Mouse (Mus musculus): ENCODE results near the gene Fam89a. TPM values are rescaled to one million over a fixed set of nuclear protein-coding genes. Genes with fewer than 3 reads are reported as not detected.
A peak's percentile ranks its signal among the peaks of the same experiment; 100 is the strongest.

The Fam89a gene
- polyA plus RNA-seq, 1 experiment from 2014 or later = 0.43 TPM

DNA sequence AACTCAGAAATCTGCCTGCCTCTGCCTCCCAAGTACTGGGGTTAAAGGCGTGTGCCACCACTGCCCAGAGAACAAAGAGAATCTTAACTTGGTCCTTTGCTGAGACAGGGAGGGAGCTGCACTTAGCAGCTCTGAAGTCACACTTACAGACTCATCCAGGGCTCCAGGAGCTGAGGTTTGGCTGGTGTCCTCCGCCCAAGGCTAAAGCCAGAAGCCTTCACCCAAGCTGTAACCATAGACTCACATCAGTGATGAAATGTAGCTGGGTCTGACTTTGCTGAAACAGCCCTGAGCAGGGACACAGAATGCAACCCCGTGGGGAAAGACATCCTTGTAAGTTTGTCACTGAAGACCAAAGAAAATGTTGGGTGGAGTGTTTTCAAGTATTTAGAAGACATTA, 30.8 kb upstream of the Fam89a start:
- H3K4me1 ChIP-seq (replicated peaks) = peaks cover 11% of the 10 kb centered on the region
- H3K27me3 ChIP-seq = peaks cover 11% of the 10 kb centered on the region
- no peak overlapping the region for H3K27ac ChIP-seq
- no peaks in the 10 kb centered on the region for H3K9me3 ChIP-seq
- 83% methylated on average over 3 of the region's 3 CpGs for WGBS
- H3K36me3 ChIP-seq = no peaks in the 10 kb centered on the region
- H3K4me3 ChIP-seq (replicated peaks) = no peak overlapping the region
- no peak overlapping the region for H3K4me2 ChIP-seq (replicated peaks)
- no peak for ATAC-seq
- no peak overlapping the region for H3K9ac ChIP-seq (replicated peaks)

DNA sequence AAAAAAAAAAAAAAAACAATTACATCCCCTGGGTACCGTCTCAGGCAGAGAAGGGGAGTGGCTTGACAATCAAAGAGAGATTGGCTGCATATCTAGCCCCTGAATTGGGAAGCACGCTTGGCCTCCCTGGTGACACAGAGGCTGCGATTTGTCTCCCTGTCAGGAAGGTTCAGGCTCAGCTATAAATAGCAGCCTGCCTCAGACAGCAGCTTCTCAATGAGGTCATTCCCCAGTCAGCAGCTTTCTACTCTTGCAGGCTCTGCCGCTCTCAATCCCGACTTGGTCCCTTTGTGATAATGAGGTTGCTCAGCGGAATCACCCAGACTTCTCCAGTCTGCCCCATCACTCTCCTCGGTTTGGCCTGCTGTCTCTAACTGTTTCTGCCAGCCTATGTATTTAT, 28.6 kb upstream of the Fam89a start:
- peak overlapping the region; percentile 39 for H3K9ac ChIP-seq (replicated peaks)
- no peak overlapping the region for H3K4me3 ChIP-seq (replicated peaks)
- H3K27me3 ChIP-seq = no peaks in the 10 kb centered on the region
- 6% methylated on average over 7 of the region's 7 CpGs for WGBS
- no peaks in the 10 kb centered on the region for H3K36me3 ChIP-seq
- H3K9me3 ChIP-seq = no peaks in the 10 kb centered on the region
- 0 out of 2 replicates have a peak overlapping the region, but pooled peaks have one; percentile 3 for H3K4me2 ChIP-seq (replicated peaks)
- H3K4me1 ChIP-seq (replicated peaks) = peaks cover 11% of the 10 kb centered on the region
- ATAC-seq = peak; percentile 67
- H3K27ac ChIP-seq = peak overlapping the region; percentile 73

DNA sequence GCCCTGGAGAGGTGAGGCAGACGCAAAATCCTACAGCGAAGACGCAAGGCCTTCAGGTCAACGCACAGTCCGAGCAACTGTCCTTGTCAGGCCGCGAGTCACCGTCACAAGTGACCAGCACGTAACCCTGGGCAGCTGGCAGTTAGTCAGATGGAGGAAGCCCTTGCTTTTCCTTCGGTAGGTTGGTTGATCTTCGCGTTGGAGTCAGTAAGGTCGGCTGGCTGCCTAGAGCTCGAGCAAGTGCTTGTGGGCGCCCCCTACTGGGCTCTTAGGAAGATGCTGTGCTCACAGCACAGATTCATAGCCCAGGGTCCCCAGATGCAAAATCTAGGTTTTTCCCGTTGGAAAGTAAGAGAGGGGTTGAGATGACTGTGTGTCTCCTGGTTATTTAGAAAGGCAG, 24.1 kb upstream of the Fam89a start:
- no peaks in the 10 kb centered on the region for H3K9me3 ChIP-seq
- ATAC-seq = peak; percentile 61; the same call in 1 of the 2 replicates
- no peaks in the 10 kb centered on the region for H3K27me3 ChIP-seq
- H3K4me3 ChIP-seq (replicated peaks) = no peak overlapping the region
- H3K27ac ChIP-seq = no peak overlapping the region
- peaks cover 6% of the 10 kb centered on the region for H3K4me1 ChIP-seq (replicated peaks)
- no peak overlapping the region for H3K9ac ChIP-seq (replicated peaks)
- peak overlapping the region; percentile 43 for H3K4me2 ChIP-seq (replicated peaks)
- H3K36me3 ChIP-seq = no peaks in the 10 kb centered on the region
- 14% methylated on average over 16 of the region's 16 CpGs for WGBS

DNA sequence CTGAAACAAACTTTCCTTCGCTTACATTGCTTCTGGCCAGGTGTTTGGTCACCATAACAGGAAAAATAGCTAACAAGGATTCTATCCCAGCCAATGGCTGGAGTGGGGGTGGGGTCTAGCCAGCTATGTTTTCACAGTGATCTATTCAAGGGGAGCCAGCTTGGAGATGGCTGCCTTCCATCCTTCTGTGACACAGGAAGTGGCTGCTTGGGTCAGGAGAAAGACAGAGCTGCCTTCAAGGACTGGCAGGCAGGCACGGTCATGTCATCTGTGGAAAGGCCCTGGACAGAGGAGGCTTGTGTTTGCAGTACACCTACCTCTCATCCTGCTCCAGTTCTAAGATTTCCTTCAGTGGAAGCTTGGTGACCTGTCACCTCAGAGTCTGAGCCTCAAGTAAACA, 20.8 kb upstream of the Fam89a start:
- Histone ChIP-seq H3K9ac (replicated peaks) (no peak overlapping the region), H3K4me3 (replicated peaks) (no peak overlapping the region), H3K4me2 (replicated peaks) (no peak overlapping the region), H3K36me3 (no peaks in the 10 kb centered on the region), H3K9me3 (no peaks in the 10 kb centered on the region), H3K27ac (no peak overlapping the region), H3K27me3 (no peaks in the 10 kb centered on the region), H3K4me1 (replicated peaks) (no peaks in the 10 kb centered on the region)
- WGBS = 73% methylated on average over 2 of the region's 2 CpGs
- ATAC-seq = no peak

DNA sequence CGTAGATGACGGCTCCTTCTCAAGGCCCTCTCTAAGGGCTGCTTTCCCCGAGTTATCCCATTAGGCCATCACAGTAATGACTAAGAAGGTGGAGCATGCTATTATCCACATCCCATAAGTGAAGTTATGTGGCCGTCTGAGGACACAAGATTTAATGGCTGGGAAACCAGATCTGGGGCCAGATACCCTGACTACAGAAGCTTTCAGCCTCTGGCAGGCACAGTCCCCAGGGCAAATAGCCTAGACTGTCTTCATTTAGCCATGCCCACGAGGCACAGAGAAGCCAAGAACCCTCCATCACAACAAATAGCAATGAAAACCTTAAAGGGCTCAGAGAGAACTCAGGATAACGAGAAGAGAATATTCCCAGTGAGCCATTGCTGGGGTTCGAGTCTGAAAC, 11.4 kb upstream of the Fam89a start:
- H3K4me3 ChIP-seq (replicated peaks) = no peak overlapping the region
- H3K27me3 ChIP-seq = no peaks in the 10 kb centered on the region
- ATAC-seq = no peak
- no peaks in the 10 kb centered on the region for H3K9me3 ChIP-seq
- whole genome bisulfite sequencing = 70% methylated on average over 7 of the region's 7 CpGs
- no peak overlapping the region for H3K9ac ChIP-seq (replicated peaks)
- no peak overlapping the region for H3K4me2 ChIP-seq (replicated peaks)
- H3K36me3 ChIP-seq = no peaks in the 10 kb centered on the region
- H3K4me1 ChIP-seq (replicated peaks) = no peaks in the 10 kb centered on the region
- H3K27ac ChIP-seq = no peak overlapping the region

DNA sequence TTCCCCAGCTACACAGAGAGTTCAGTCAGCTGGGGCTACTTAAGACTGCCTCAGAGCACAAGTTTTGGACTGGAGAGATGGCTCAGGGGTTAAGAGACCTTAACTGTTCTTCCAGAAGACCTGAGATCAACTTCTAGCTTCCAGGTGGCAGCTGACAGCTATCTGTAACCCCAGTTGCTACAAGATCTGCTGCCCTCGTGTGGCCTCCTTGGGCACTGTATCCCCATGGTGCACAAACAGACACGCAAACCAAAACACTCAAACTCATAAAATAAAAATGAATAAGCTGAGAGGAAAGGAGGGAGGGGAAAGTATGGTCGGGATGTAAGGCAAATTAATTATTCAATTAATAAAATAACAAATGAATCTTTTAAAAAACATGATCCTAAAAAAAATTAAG, 6.9 kb upstream of the Fam89a start:
- peaks cover 4% of the 10 kb centered on the region for H3K4me1 ChIP-seq (replicated peaks)
- no peaks in the 10 kb centered on the region for H3K36me3 ChIP-seq
- no peak overlapping the region for H3K4me3 ChIP-seq (replicated peaks)
- H3K27ac ChIP-seq = no peak overlapping the region
- H3K27me3 ChIP-seq = peaks cover 16% of the 10 kb centered on the region
- no peak overlapping the region for H3K4me2 ChIP-seq (replicated peaks)
- 54% methylated on average over 3 of the region's 3 CpGs for WGBS
- H3K9ac ChIP-seq (replicated peaks) = no peak overlapping the region
- no peaks in the 10 kb centered on the region for H3K9me3 ChIP-seq
- ATAC-seq = no peak

DNA sequence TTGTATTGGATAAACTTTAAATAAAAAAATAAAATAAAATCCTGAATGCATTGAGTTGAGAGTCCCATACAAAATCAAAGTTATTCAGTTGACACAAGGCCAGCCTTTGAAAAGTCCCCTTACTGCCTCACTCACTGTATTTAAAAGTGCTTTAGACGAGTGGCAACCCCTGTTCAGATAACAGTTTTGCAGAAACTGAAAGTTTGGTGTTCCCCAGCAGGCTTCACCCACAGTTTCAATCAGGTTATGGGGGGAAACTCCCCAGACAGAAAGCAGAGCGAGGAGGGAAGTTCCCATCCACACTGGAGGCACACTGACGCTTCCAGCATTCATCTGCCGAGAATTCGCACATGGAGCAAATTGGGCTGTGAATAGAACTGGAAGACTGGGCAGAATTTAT, 5.0 kb upstream of the Fam89a start:
- H3K9me3 ChIP-seq = no peaks in the 10 kb centered on the region
- H3K36me3 ChIP-seq = no peaks in the 10 kb centered on the region
- no peak overlapping the region for H3K27ac ChIP-seq
- H3K4me1 ChIP-seq (replicated peaks) = peaks cover 12% of the 10 kb centered on the region
- no peak overlapping the region for H3K4me2 ChIP-seq (replicated peaks)
- no peak overlapping the region for H3K4me3 ChIP-seq (replicated peaks)
- no peak for ATAC-seq
- H3K27me3 ChIP-seq = peaks cover 35% of the 10 kb centered on the region
- whole genome bisulfite sequencing = 71% methylated on average over 5 of the region's 5 CpGs
- H3K9ac ChIP-seq (replicated peaks) = no peak overlapping the region

DNA sequence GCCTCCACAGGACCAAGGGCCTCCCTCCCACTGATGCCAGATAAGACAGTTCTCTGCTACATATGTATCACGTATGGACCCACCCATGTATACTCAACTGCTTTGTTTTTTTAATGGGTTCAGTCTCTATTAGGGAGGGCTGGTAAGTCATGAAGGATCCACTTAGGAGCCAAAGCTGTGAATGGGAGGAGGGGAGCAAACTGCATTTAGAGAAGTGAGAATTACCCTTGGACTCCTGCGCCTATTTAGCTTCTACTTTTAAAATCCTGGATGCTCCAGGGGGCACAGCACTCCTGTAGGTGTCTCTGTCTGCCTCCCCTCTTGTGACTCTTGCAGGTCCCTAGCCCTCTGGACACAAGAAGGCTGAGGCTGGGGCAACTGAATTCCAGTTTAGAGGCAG, 4.5 kb upstream of the Fam89a start:
- Histone ChIP-seq H3K4me1 (replicated peaks) (peaks cover 17% of the 10 kb centered on the region), H3K9ac (replicated peaks) (no peak overlapping the region), H3K4me2 (replicated peaks) (no peak overlapping the region), H3K27ac (no peak overlapping the region), H3K36me3 (no peaks in the 10 kb centered on the region), H3K9me3 (no peaks in the 10 kb centered on the region), H3K27me3 (peaks cover 40% of the 10 kb centered on the region), H3K4me3 (replicated peaks) (no peak overlapping the region)
- ATAC-seq = no peak
- WGBS = 72% methylated on average over 2 of the region's 2 CpGs

DNA sequence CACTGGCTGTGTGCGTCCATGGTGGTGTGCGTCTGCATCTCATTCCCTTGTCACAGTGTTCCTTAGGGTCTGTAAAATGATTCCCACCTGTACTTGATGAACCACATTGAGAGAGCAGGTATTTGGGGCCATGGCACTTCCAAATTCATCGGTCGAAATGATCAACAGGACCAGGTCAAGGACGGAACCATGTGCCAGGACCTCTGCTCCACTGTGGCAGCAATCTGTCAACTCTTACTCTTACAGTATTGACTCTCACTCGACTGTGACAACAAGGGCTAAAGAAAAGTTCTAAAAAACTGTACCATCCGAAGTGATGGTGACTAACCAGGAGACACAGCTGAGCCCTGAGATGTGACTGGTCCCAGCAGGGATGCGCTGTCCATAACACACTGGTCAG, 3.8 kb upstream of the Fam89a start:
- Histone ChIP-seq H3K9ac (replicated peaks) (no peak overlapping the region), H3K4me2 (replicated peaks) (no peak overlapping the region), H3K27me3 (peaks cover 46% of the 10 kb centered on the region), H3K4me1 (replicated peaks) (peaks cover 21% of the 10 kb centered on the region), H3K27ac (no peak overlapping the region), H3K36me3 (no peaks in the 10 kb centered on the region), H3K4me3 (replicated peaks) (no peak overlapping the region), H3K9me3 (no peaks in the 10 kb centered on the region)
- WGBS = 86% methylated on average over 8 of the region's 8 CpGs
- no peak for ATAC-seq

DNA sequence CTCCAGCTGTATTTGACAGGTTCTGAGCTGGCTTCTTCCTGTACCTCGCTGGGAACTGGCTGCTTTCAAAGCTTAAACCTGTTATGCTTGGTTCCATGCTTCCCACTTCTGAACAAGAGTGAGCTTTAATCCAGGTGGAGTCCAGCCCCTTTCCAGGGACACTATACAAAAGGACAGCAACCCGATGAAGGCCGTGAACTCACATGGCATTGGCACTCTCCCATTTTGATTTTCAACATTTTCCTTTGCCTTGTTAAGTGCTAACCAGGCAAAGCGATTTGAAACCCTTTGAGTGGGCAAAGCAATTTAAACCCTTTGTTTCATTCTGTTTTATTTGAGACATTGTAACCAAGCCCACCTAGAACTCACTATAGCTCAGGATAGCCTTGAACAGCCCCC, 3.2 kb upstream of the Fam89a start:
- no peaks in the 10 kb centered on the region for H3K9me3 ChIP-seq
- H3K4me2 ChIP-seq (replicated peaks) = no peak overlapping the region
- no peak for ATAC-seq
- H3K9ac ChIP-seq (replicated peaks) = no peak overlapping the region
- peaks cover 53% of the 10 kb centered on the region for H3K27me3 ChIP-seq
- peaks cover 21% of the 10 kb centered on the region for H3K4me1 ChIP-seq (replicated peaks)
- 35% methylated on average over 4 of the region's 4 CpGs for WGBS
- H3K36me3 ChIP-seq = no peaks in the 10 kb centered on the region
- H3K4me3 ChIP-seq (replicated peaks) = no peak overlapping the region
- H3K27ac ChIP-seq = no peak overlapping the region

DNA sequence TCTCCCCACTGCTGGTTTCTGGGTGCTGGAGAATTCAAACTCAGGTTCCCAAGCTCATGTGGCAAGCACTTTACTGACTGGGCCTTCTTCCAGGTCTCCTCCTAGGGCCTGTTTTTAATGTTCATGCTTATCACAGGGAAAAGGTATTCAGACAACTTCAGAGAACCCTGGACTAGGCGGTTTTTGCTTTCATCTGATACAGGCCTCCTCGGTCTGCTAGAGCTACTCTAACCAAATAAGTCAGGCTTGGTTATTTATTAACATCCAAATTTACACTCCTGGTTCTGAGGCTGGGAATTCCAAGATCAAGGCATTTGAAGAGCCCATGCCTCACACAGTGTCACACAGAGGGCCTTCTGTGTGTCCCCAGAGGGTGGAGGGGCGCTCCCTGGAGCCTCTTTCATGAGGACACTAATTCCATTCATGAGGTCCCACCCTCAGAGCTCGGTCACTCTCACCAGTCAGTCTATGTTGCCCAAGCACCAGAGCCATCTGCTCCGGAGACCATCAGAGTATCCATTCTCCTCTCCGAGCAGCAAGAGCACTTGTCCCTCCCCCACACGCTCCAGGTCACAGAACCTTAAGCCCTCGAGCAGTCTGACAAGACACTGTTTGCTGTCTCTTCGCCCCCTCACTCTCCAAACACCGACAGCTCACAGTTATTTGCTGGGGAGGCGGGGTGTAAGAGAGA, 2.6 kb upstream of the Fam89a start:
- H3K9ac ChIP-seq (replicated peaks) = no peak overlapping the region
- H3K4me2 ChIP-seq (replicated peaks) = no peak overlapping the region
- WGBS = 15% methylated on average over 11 of the region's 11 CpGs
- no peaks in the 10 kb centered on the region for H3K36me3 ChIP-seq
- no peak overlapping the region for H3K4me3 ChIP-seq (replicated peaks)
- H3K9me3 ChIP-seq = no peaks in the 10 kb centered on the region
- no peak for ATAC-seq
- H3K27ac ChIP-seq = no peak overlapping the region
- peaks cover 21% of the 10 kb centered on the region for H3K4me1 ChIP-seq (replicated peaks)
- peaks cover 59% of the 10 kb centered on the region for H3K27me3 ChIP-seq

DNA sequence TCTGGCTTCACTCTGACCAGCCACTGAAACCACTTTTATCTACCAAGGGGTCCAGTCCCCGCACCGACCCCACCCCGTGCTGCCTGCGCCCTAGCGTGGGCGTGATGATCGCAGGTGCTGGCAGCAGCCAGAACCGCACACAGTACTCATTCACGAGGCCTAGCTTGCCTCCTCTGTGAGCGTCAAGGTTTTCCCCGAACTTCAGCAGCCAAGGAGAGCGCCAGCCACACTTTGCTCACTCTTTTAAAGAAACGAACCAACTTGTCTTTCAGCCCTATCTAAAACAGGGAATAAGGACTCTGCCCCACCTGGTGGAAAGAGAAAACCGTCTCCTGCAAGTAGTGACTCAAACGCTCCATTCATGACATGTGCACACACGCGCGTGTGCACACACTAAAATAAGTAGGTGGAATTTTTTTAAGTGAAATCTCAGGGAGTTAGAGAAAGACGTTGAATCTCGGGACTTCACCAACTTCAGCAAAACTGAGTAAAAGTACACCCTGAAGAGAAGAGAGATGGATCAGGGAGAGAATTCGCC, 762 bp upstream of the Fam89a start:
- H3K27me3 ChIP-seq = peaks cover 62% of the 10 kb centered on the region
- no peak for ATAC-seq
- WGBS = 32% methylated on average over 21 of the region's 21 CpGs
- no peak overlapping the region for H3K4me2 ChIP-seq (replicated peaks)
- no peaks in the 10 kb centered on the region for H3K9me3 ChIP-seq
- H3K4me3 ChIP-seq (replicated peaks) = 0 out of 2 replicates have a peak overlapping the region, but pooled peaks have one; percentile 48
- no peak overlapping the region for H3K27ac ChIP-seq
- H3K36me3 ChIP-seq = no peaks in the 10 kb centered on the region
- no peak overlapping the region for H3K9ac ChIP-seq (replicated peaks)
- peaks cover 21% of the 10 kb centered on the region for H3K4me1 ChIP-seq (replicated peaks)

DNA sequence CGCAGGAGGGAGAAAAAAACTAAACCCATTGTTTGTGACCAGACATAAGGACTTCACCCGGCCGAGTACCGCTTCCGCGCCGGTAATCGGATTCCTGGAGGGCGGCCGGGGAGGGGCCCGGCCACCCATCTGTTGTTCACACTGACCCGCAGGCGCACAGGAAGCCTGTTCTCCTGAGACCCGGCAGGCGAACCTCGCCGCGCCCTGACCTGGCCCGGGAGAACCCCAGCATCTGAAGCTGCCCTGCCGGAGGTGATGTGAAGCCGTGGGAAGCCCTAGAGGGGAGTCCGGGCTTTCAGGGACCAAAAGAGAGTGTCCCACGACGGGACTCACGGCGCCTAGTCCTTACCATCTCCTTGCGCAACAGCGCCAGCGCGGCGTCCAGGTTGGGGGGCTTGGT, 441 bp downstream of the Fam89a start:
- no peak for ATAC-seq
- no peak overlapping the region for H3K27ac ChIP-seq
- H3K9me3 ChIP-seq = no peaks in the 10 kb centered on the region
- H3K9ac ChIP-seq (replicated peaks) = peak overlapping the region; percentile 58
- peaks cover 21% of the 10 kb centered on the region for H3K4me1 ChIP-seq (replicated peaks)
- peak overlapping the region; percentile 48 for H3K4me3 ChIP-seq (replicated peaks)
- H3K27me3 ChIP-seq = peaks cover 62% of the 10 kb centered on the region
- peak overlapping the region; percentile 68 for H3K4me2 ChIP-seq (replicated peaks)
- under 1% methylated on average over 31 of the region's 31 CpGs for WGBS
- no peaks in the 10 kb centered on the region for H3K36me3 ChIP-seq

All from midbrain, embryonic 13.5 days (tissue).